Mouse (Mus musculus): Measurements from ENCODE around the gene Lrrc3.

The Lrrc3 gene

GRCm38 (mm10) chr10:77867546-77867945 lies 34.8 kb downstream of the Lrrc3 start:
- no peak for DNase-seq (ENCODE audit: inconsistent ontology term)

- DNase-seq (ENCODE audit: inconsistent ontology term), result no peak
These were observed 37.6 kb downstream of the Lrrc3 start for GRCm38 (mm10) chr10:77864762-77865143.

GRCm38 (mm10) chr10:77864067-77864761 lies 38.1 kb downstream of the Lrrc3 start:
- DNase-seq (ENCODE audit: inconsistent ontology term), result peak; percentile 32

GRCm38 (mm10) chr10:77861675-77862074 lies 40.7 kb downstream of the Lrrc3 start, which contains the start of gene Gm3285:
Gm3285 (plus strand) TSS chr10:77861975.
- no peak for DNase-seq (ENCODE audit: inconsistent ontology term)

GRCm38 (mm10) chr10:77852559-77852958 lies 49.8 kb downstream of the Lrrc3 start, which contains the start of gene Gm10318:
Gm10318 (plus strand) TSS chr10:77852859.
- DNase-seq (ENCODE audit: inconsistent ontology term), result no peak

Measured in Muller cell, postnatal 12 days (primary cell).